Mouse (Mus musculus) CH12.LX (cell line): ENCODE data around the gene Racgap1. TPM values are rescaled to one million over a fixed set of nuclear protein-coding genes. Genes with fewer than 3 reads are reported as not detected.

Source experiments
- DNase-seq: peaks from one replicate; pipeline ENCODE4 v3.0.0-alpha.2; 2013; ENCODE audit errors: extremely low read depth
- H3K27ac ChIP-seq: 2 replicates; pipeline ENCODE4 v1.5.1; 2012; ENCODE audit warnings: low read depth, mild to moderate bottlenecking, control low read depth, moderate library complexity; ENCODE audit not compliant: insufficient read depth
- H3K27me3 ChIP-seq: replicated peaks from 2 replicates; pipeline ENCODE3; 2012; ENCODE audit warnings: inconsistent platforms
- H3K36me3 ChIP-seq, 2 experiments: replicated peaks in 1 of 2; 2 replicates each; pipeline versions ENCODE3 to v1.6.1; 2012; ENCODE audit warnings: inconsistent platforms in 1 of 2, low read length in 1 of 2, mild to moderate bottlenecking in 1 of 2, mixed read lengths in 1 of 2, moderate library complexity in 1 of 2; ENCODE audit not compliant: control insufficient read depth in 1 of 2, insufficient read depth in 1 of 2
- H3K4me1 ChIP-seq, 2 experiments: 2 replicates each; pipeline ENCODE4 v1.6.1; 2012; ENCODE audit warnings: inconsistent platforms in 1 of 2, moderate library complexity in 1 of 2; ENCODE audit not compliant: insufficient read depth in 2 of 2, control insufficient read depth in 1 of 2
- H3K4me2 ChIP-seq: 2 replicates; pipeline ENCODE4 v1.6.1; 2012; ENCODE audit warnings: low read depth, mild to moderate bottlenecking, control low read depth; ENCODE audit not compliant: poor library complexity, insufficient read depth, severe bottlenecking
- H3K4me3 ChIP-seq, 3 experiments: fragments of 150-350 bp in 1 of 3; sonication (generic) in 1 of 3; replicated peaks in 1 of 3; 2 replicates each; pipeline versions ENCODE3 to v1.5.1; 2011 to 2012; ENCODE audit warnings: low read depth in 2 of 3, low read length in 2 of 3, mild to moderate bottlenecking in 2 of 3, moderate library complexity in 2 of 3, control low read depth in 1 of 3, improper control_type of control experiment in 1 of 3, inconsistent platforms in 1 of 3, mixed read lengths in 1 of 3; ENCODE audit not compliant: poor library complexity in 1 of 3
- H3K79me2 ChIP-seq: replicated peaks from 2 replicates; pipeline ENCODE4 v1.6.1; 2012; ENCODE audit warnings: mild to moderate bottlenecking, moderate library complexity; ENCODE audit not compliant: control insufficient read depth, poor library complexity, insufficient read depth, severe bottlenecking; ENCODE audit errors: extremely low read depth
- H3K9ac ChIP-seq: 2 replicates; pipeline ENCODE4 v1.6.1; 2012; ENCODE audit warnings: low read depth, mild to moderate bottlenecking, control low read depth, moderate library complexity; ENCODE audit not compliant: insufficient read depth
- H3K9me3 ChIP-seq: replicated peaks from 2 replicates; pipeline ENCODE3; 2012; ENCODE audit warnings: low read length, inconsistent platforms, mixed read lengths
- BHLHE40 ChIP-seq: IDR thresholded peaks from 2 replicates; pipeline ENCODE4 v1.6.1; 2011; ENCODE audit warnings: mild to moderate bottlenecking, low read depth, low read length, improper control_type of control experiment
- CHD2 ChIP-seq: IDR thresholded peaks from 2 replicates; pipeline ENCODE4 v1.6.1; 2011; ENCODE audit warnings: low read length, improper control_type of control experiment
- CTCF ChIP-seq, 2 experiments: IDR thresholded peaks in 1 of 2; conservative IDR thresholded peaks in 1 of 2; 2 replicates each; pipeline ENCODE4 v1.5.1; 2011 to 2012; ENCODE audit warnings: low read depth in 2 of 2, low read length in 2 of 2, improper control_type of control experiment in 1 of 2, inconsistent platforms in 1 of 2, mild to moderate bottlenecking in 1 of 2, moderate library complexity in 1 of 2
- E2F4 ChIP-seq: IDR thresholded peaks from 2 replicates; pipeline ENCODE4 v1.6.1; 2011; ENCODE audit warnings: low read depth, low read length, improper control_type of control experiment; ENCODE audit not compliant: insufficient replicate concordance
- GABPA ChIP-seq: IDR thresholded peaks from 2 replicates; pipeline ENCODE4 v1.6.1; 2012; ENCODE audit warnings: low read depth, low read length, improper control_type of control experiment, inconsistent platforms; ENCODE audit not compliant: insufficient replicate concordance
- JUND ChIP-seq: conservative IDR thresholded peaks from 2 replicates; pipeline ENCODE4 v1.6.1; 2011; ENCODE audit warnings: low read depth, low read length, improper control_type of control experiment
- MAFK ChIP-seq: IDR thresholded peaks from 2 replicates; pipeline ENCODE4 v1.6.1; 2011; ENCODE audit warnings: low read length, improper control_type of control experiment; ENCODE audit not compliant: insufficient replicate concordance
- MAX ChIP-seq: IDR thresholded peaks from 2 replicates; pipeline ENCODE4 v1.6.1; 2011; ENCODE audit warnings: low read length, improper control_type of control experiment
- MAZ ChIP-seq: IDR thresholded peaks from 2 replicates; pipeline ENCODE4 v1.6.1; 2012; ENCODE audit warnings: low read depth, mild to moderate bottlenecking, inconsistent platforms, low read length, improper control_type of control experiment, moderate library complexity
- MXI1 ChIP-seq: IDR thresholded peaks from 2 replicates; pipeline ENCODE4 v1.6.1; 2011; ENCODE audit warnings: mild to moderate bottlenecking, low read depth, low read length, improper control_type of control experiment
- NELFE ChIP-seq: IDR thresholded peaks from 2 replicates; pipeline ENCODE4 v1.6.1; 2011; ENCODE audit warnings: low read depth, low read length, improper control_type of control experiment
- NRF1 ChIP-seq: IDR thresholded peaks from 2 replicates; pipeline ENCODE4 v1.6.1; 2014; ENCODE audit warnings: low read depth, mild to moderate bottlenecking, inconsistent platforms, low read length, improper control_type of control experiment, moderate library complexity
- PAX5 ChIP-seq: IDR thresholded peaks from 2 replicates; pipeline ENCODE4 v1.6.1; 2012; ENCODE audit warnings: low read length, inconsistent platforms, mixed read lengths
- POLR2AphosphoS2 ChIP-seq: IDR thresholded peaks from 2 replicates; pipeline ENCODE4 v1.6.1; 2011; ENCODE audit warnings: low read depth, low read length, improper control_type of control experiment
- RAD21 ChIP-seq: IDR thresholded peaks from 2 replicates; pipeline ENCODE4 v1.6.1; 2011; ENCODE audit warnings: low read depth, mild to moderate bottlenecking, low read length, improper control_type of control experiment, moderate library complexity
- RCOR1 ChIP-seq: conservative IDR thresholded peaks from 2 replicates; pipeline ENCODE4 v1.6.1; 2012; ENCODE audit warnings: low read depth, mild to moderate bottlenecking, inconsistent platforms, low read length, improper control_type of control experiment
- SIN3A ChIP-seq: IDR thresholded peaks from 2 replicates; pipeline ENCODE4 v1.6.1; 2012; ENCODE audit warnings: low read length, improper control_type of control experiment, inconsistent platforms
- TBP ChIP-seq: conservative IDR thresholded peaks from 2 replicates; pipeline ENCODE4 v1.6.1; 2011; ENCODE audit warnings: low read depth, low read length, improper control_type of control experiment
- UBTF ChIP-seq: IDR thresholded peaks from 2 replicates; pipeline ENCODE4 v1.6.1; 2012; ENCODE audit warnings: low read depth, mild to moderate bottlenecking, inconsistent platforms, low read length, improper control_type of control experiment, moderate library complexity
- USF1 ChIP-seq: IDR thresholded peaks from 2 replicates; pipeline ENCODE4 v1.6.1; 2014; ENCODE audit warnings: low read depth, mild to moderate bottlenecking, inconsistent platforms, low read length, improper control_type of control experiment
- USF2 ChIP-seq: conservative IDR thresholded peaks from 2 replicates; pipeline ENCODE4 v1.6.1; 2011; ENCODE audit warnings: low read depth, low read length, improper control_type of control experiment
- ZKSCAN1 ChIP-seq: IDR thresholded peaks from 2 replicates; pipeline ENCODE4 v1.6.1; 2012; ENCODE audit warnings: low read depth, inconsistent platforms, low read length, improper control_type of control experiment, borderline replicate concordance
- ZMIZ1 ChIP-seq: IDR thresholded peaks from 2 replicates; pipeline ENCODE4 v1.6.1; 2012; ENCODE audit warnings: low read depth, mild to moderate bottlenecking, inconsistent platforms, low read length, improper control_type of control experiment
- ZNF384 ChIP-seq: IDR thresholded peaks from 2 replicates; pipeline ENCODE4 v1.6.1; 2012; ENCODE audit warnings: low read depth, low read length, improper control_type of control experiment, inconsistent platforms
- dilution Hi-C: fragments of 300-500 bp; cut with MboI; formaldehyde crosslinking; loops from 2 replicates; pipeline ENCODE4 v1.14.3; 2020; ENCODE audit warnings: low sequenced_read_pairs; ENCODE audit not compliant: extremely low pct_unique_long_range_greater_than_20kb, extremely low pct_ligation_motif_present
- in situ Hi-C: fragments of 300-500 bp; cut with MboI; formaldehyde crosslinking; loops from 3 replicates; pipeline ENCODE4 v1.14.3; 2019; ENCODE audit warnings: low sequenced_read_pairs, low pct_ligation_motif_present, low pct_unique_long_range_greater_than_20kb, mixed read lengths
- polyA plus RNA-seq: library from polyadenylated mRNA; unstranded; fragments of >175 nt; gene quantifications from 2 replicates; pipeline ENCODE4 v1.2.1, GENCODE M21; 2012; ENCODE audit warnings: low read depth; ENCODE audit not compliant: insufficient read length
- total RNA-seq, 2 experiments: library from RNA; depleted of rRNA; stranded (reverse); fragments of 300-350 nt in 1 of 2; fragments of >200 nt in 1 of 2; gene quantifications; 2 replicates each; pipeline ENCODE4 v1.2.3; 2012 to 2014

Racgap1 gene
- total and polyA plus RNA-seq, 3 experiments: 97.9 to 131 (median 130) TPM

GRCm38 (mm10) chr15:99611563-99611962, 39.9 kb downstream of the Racgap1 start:
- Histone ChIP-seq H3K9ac (no peak overlapping the region), H3K4me1 (peaks cover 0 to 7% of the 10 kb centered on the region in 2 experiments; a peak in 2 of 4 replicates), H3K27ac (no peak overlapping the region), H3K79me2 (no peaks in the 10 kb centered on the region), H3K4me3 (no peak overlapping the region), H3K4me2 (no peak overlapping the region), H3K9me3 (peaks cover 10% of the 10 kb centered on the region), H3K27me3 (peaks cover 60% of the 10 kb centered on the region), H3K36me3 (no peaks in the 10 kb centered on the region)
- in situ Hi-C loops: no loop called here
- TF ChIP-seq USF1 (no peak), MAFK (no peak), POLR2AphosphoS2 (no peak), ZMIZ1 (no peak), MAX (no peak), CHD2 (no peak), TBP (no peak), JUND (no peak), ZKSCAN1 (no peak), MAZ (no peak)
- dilution Hi-C loops: no loop called here
- no peak for DNase-seq

- in situ Hi-C loops: loop anchor here (10.0 kb wide), 1 partner anchor 286 kb away; no protein-coding TSS in a partner anchor
- no peak for TF ChIP-seq RCOR1
- no peak for TF ChIP-seq SIN3A
- no peak for TF ChIP-seq NRF1
- no peak for TF ChIP-seq ZNF384
- TF ChIP-seq MAFK: no peak
- no peak for TF ChIP-seq POLR2AphosphoS2
- no peak for TF ChIP-seq USF2
- TF ChIP-seq CTCF (conservative IDR thresholded peaks at IDR 0.05 in 1 of 2, IDR thresholded peaks at IDR 0.05 in 1 of 2; ENCODE audit: low read depth in 2 of 2, low read length in 2 of 2): no peak
- no peak for TF ChIP-seq PAX5
- TF ChIP-seq MXI1: no peak
- TF ChIP-seq UBTF: no peak
- no peak for TF ChIP-seq MAX
- TF ChIP-seq BHLHE40: no peak
- TF ChIP-seq RAD21: no peak
- no peak for TF ChIP-seq GABPA
- TF ChIP-seq USF1: no peak
- no peak for TF ChIP-seq CHD2
- TF ChIP-seq E2F4: no peak
- no peak for TF ChIP-seq NELFE
- TF ChIP-seq, all 38 proteins: peak for 0
These were observed 42.9 kb downstream of the Racgap1 start for GRCm38 (mm10) chr15:99608382-99609125.

More at GRCm38 (mm10) chr15:99608382-99609125, 42.9 kb downstream of the Racgap1 start:
- Histone ChIP-seq H3K79me2 (no peaks in the 10 kb centered on the region), H3K36me3 (no peaks in the 10 kb centered on the region), H3K4me1 (peaks cover 0 to 7% of the 10 kb centered on the region in 2 experiments; a peak in 2 of 4 replicates), H3K9ac (no peak overlapping the region), H3K4me3 (no peak overlapping the region), H3K27ac (no peak overlapping the region), H3K27me3 (peaks cover 82% of the 10 kb centered on the region), H3K4me2 (no peak overlapping the region), H3K9me3 (peaks cover 9% of the 10 kb centered on the region)
- dilution Hi-C loops: no loop called here
- DNase-seq: no peak
